Mouse (Mus musculus) hindbrain, embryonic 12.5 days (tissue): ENCODE results near the gene Tmem141. TPM values are rescaled to one million over a fixed set of nuclear protein-coding genes. Genes with fewer than 3 reads are reported as not detected.

Source experiments
- ATAC-seq: fragments of 200-750 bp; cut with Nextera tagmentation; 2 replicates; pipeline ENCODE4 v1.8.0; 2017; ENCODE audit warnings: moderate TSS enrichment; ENCODE audit not compliant: low FRiP score
- H3K27ac ChIP-seq: fragments of 300-500 bp; sonication (generic); 2 replicates; pipeline ENCODE4 v1.5.1; 2016; ENCODE audit warnings: mild to moderate bottlenecking
- H3K27me3 ChIP-seq: fragments of 300-500 bp; sonication (generic); 2 replicates; pipeline ENCODE4 v1.6.1; 2016; ENCODE audit warnings: mild to moderate bottlenecking
- H3K36me3 ChIP-seq: fragments of 300-500 bp; sonication (generic); 2 replicates; pipeline ENCODE4 v1.6.1; 2016; ENCODE audit warnings: mild to moderate bottlenecking
- H3K4me1 ChIP-seq: fragments of 300-500 bp; sonication (generic); 2 replicates; pipeline ENCODE4 v1.6.1; 2016
- H3K4me2 ChIP-seq: fragments of 300-500 bp; sonication (generic); replicated peaks from 2 replicates; pipeline ENCODE4 v1.6.1; 2016; ENCODE audit warnings: mild to moderate bottlenecking
- H3K4me3 ChIP-seq: fragments of 300-500 bp; sonication (generic); 2 replicates; pipeline ENCODE4 v1.5.1; 2016; ENCODE audit warnings: mild to moderate bottlenecking
- H3K9ac ChIP-seq: fragments of 300-500 bp; sonication (generic); 2 replicates; pipeline ENCODE4 v1.6.1; 2016; ENCODE audit warnings: mild to moderate bottlenecking, moderate library complexity
- H3K9me3 ChIP-seq: fragments of 300-500 bp; sonication (generic); replicated peaks from 2 replicates; pipeline ENCODE4 v1.6.1; 2016; ENCODE audit warnings: mild to moderate bottlenecking
- WGBS: fragments of 180-500 bp; shearing (Covaris S2); methylation state at CpG from one replicate; pipeline ENCODE4 v1.1.7; 2016; 5-methylcytosine and 5-hydroxymethylcytosine counted together
- polyA plus RNA-seq: library from polyadenylated mRNA; unstranded; fragments of >200 nt; fragmentation: Nextera tagmentation; extraction: Ambion mirVana; gene quantifications from 2 replicates; pipeline ENCODE4 v1.2.1, GENCODE M21; 2016

Tmem141 gene
- polyA plus RNA-seq, 1 experiment from 2014 or later = 21.7 TPM

DNA sequence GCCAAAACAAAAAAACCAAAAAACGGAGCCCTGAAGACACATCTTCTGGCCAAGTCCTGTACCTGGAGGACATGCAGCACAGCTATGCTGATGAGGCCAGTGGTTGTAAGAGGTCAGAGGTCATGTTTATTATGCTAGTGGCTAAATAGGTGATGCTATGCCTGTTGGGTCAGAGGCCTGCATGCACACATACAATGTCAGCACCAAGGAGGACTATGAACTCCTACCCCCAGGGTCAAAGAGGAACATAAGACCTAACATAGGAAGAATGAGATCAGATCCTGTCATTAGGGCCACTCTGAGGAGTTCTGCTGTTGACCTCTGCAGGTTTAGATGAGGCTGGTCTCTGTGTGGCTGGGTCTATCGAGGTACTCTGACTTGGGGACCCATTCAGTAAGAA is 21.8 kb downstream of the Tmem141 start:
- Histone ChIP-seq H3K9ac (no peak overlapping the region), H3K9me3 (no peaks in the 10 kb centered on the region), H3K4me2 (no peak overlapping the region), H3K4me1 (no peaks in the 10 kb centered on the region), H3K36me3 (peaks cover 82% of the 10 kb centered on the region), H3K4me3 (no peak overlapping the region), H3K27me3 (no peaks in the 10 kb centered on the region), H3K27ac (no peak overlapping the region)
- 96% methylated on average over 2 of the region's 2 CpGs for WGBS
- ATAC-seq = no peak

DNA sequence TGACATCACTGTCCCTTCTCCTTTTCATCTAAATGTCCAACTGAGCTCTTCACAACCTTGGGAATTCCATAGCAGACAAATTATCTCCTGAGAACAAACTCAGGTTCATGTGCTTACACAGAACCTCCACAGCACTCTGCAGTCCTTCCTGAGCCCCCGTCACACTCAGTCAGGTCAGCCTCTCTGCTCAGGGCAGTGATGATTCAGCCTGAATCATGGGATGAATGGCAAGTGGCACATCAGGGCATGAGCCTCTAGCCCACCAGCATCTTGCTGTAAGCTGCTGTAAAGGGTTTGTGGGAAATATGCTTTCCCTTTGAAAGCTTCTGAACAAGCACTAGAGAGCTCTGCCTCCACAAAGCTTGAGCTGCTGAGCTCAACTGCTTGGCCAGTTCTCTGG is 23.1 kb downstream of the Tmem141 start:
- no peaks in the 10 kb centered on the region for H3K9me3 ChIP-seq
- no peaks in the 10 kb centered on the region for H3K27me3 ChIP-seq
- no peak overlapping the region for H3K27ac ChIP-seq
- 91% methylated on average over 1 of the region's 1 CpGs for WGBS
- peaks cover 90% of the 10 kb centered on the region for H3K36me3 ChIP-seq
- ATAC-seq = no peak
- no peak overlapping the region for H3K4me2 ChIP-seq
- no peak overlapping the region for H3K4me3 ChIP-seq
- H3K9ac ChIP-seq = no peak overlapping the region
- H3K4me1 ChIP-seq = no peaks in the 10 kb centered on the region

DNA sequence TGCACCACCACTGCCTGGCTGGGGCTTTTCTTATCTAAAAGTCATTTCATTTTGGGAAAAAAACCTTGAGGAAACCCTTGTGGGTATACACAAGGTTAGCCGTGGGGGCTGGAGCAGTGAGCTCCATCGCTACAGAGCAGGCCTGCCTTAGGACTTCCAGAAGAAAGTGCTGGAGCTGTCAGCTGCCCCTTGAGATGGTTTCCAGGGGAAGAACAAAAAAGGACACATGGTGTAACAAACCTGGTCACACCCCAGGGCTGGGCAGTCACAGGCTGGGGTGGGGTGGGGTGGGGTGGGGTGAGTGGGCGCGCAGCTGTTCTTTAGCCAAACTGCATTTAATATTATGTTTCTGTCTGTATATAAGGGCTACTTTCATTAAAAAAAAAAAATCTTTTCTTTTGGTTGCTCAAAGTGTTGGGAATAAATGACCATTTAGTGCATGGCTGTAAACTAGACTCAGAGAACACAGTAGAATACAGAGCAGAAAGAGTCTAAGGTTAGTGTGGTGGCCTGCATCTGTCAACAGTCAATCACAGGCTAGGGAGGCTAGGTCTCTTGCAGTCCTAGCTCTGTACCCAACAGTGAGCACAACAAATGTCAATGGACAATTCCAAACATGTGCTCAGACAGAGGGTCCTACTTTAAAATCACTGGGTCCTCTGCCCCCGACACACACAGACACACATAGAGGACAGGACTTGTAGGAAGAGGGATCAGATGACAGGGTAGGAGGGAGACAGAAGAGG is 24.9 kb downstream of the Tmem141 start:
- H3K36me3 ChIP-seq = peaks cover 93% of the 10 kb centered on the region
- ATAC-seq = no peak
- H3K27ac ChIP-seq = no peak overlapping the region
- H3K4me3 ChIP-seq = no peak overlapping the region
- H3K27me3 ChIP-seq = no peaks in the 10 kb centered on the region
- H3K9me3 ChIP-seq = no peaks in the 10 kb centered on the region
- H3K4me1 ChIP-seq = no peaks in the 10 kb centered on the region
- H3K4me2 ChIP-seq = no peak overlapping the region
- WGBS = 97% methylated on average over 5 of the region's 5 CpGs
- H3K9ac ChIP-seq = no peak overlapping the region

- no peaks in the 10 kb centered on the region for H3K9me3 ChIP-seq
- no peaks in the 10 kb centered on the region for H3K4me1 ChIP-seq
- no peak overlapping the region for H3K9ac ChIP-seq
- H3K4me2 ChIP-seq = no peak overlapping the region
- H3K27me3 ChIP-seq = no peaks in the 10 kb centered on the region
- no peak overlapping the region for H3K27ac ChIP-seq
- no peak overlapping the region for H3K4me3 ChIP-seq
- no peak for ATAC-seq
- H3K36me3 ChIP-seq = peaks cover 93% of the 10 kb centered on the region
- WGBS = 72% methylated on average over 2 of the region's 2 CpGs
These were observed 29.9 kb downstream of the Tmem141 start for GRCm38 (mm10) chr2:25591863-25592262.

DNA sequence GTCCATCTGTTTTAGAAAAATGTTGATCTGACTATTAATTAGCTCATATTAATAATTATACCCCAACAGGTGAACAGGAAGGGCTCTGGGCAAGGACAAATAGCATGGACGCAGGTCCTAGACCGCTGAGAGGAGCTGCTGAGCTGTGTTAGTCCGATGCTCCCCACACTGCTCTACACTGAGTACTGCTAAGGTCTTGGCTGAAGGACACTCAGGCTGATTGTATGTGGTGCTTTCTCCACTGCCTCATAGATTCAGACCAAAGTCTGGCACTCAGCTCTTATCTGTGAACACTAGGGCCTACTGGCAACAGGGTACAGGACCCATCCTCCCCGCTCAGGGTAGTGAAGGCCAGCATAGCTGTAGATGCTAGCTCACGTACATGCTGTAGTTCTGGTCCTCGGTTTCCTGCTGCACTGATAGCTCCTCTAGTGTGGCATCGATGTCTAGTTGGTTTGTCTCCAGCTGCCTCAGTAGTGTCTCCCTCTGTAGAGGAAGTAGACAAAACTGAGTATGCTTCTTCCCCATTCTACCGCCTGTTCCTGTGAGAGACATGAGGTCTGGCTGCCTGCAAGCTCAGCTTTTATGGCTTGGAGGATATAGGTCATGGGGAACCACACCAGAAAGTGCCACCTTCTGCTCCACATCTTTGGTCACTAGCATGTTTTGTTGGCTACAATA is 33.4 kb downstream of the Tmem141 start:
- no peak overlapping the region for H3K4me3 ChIP-seq
- H3K27me3 ChIP-seq = no peaks in the 10 kb centered on the region
- H3K27ac ChIP-seq = no peak overlapping the region
- H3K9ac ChIP-seq = no peak overlapping the region
- peaks cover 96% of the 10 kb centered on the region for H3K36me3 ChIP-seq
- no peaks in the 10 kb centered on the region for H3K4me1 ChIP-seq
- ATAC-seq = no peak
- no peak overlapping the region for H3K4me2 ChIP-seq
- 97% methylated on average over 8 of the region's 8 CpGs for WGBS
- H3K9me3 ChIP-seq = no peaks in the 10 kb centered on the region

DNA sequence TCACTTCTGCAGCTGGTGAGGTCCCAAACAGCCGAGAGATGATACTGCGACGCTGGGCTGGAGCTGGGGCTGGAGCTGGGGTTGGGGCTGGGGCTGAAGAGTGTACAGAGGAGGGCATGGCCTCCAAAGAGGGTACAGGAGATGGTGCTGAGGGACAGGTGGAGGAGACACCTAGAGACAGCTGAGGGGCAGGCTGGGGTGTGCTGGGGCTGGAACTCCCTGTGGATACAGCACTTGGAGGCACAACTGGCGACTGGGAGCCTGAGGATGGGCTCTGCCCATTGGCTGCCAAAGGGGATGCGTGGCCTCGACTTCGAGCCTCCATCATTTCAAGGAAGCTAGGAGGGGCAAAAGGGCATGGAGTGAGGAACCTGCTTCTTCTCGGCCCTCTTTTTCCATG is 34.5 kb downstream of the Tmem141 start:
- no peak overlapping the region for H3K27ac ChIP-seq
- no peak overlapping the region for H3K9ac ChIP-seq
- H3K9me3 ChIP-seq = no peaks in the 10 kb centered on the region
- H3K4me1 ChIP-seq = peaks cover 10% of the 10 kb centered on the region
- H3K4me2 ChIP-seq = no peak overlapping the region
- 94% methylated on average over 8 of the region's 8 CpGs for WGBS
- ATAC-seq = no peak
- H3K36me3 ChIP-seq = peaks cover 91% of the 10 kb centered on the region
- no peaks in the 10 kb centered on the region for H3K27me3 ChIP-seq
- H3K4me3 ChIP-seq = no peak overlapping the region

GRCm38 (mm10) chr2:25585601-25586000 is 36.2 kb downstream of the Tmem141 start:
- no peaks in the 10 kb centered on the region for H3K9me3 ChIP-seq
- no peak for ATAC-seq
- no peak overlapping the region for H3K4me3 ChIP-seq
- H3K4me1 ChIP-seq = peaks cover 26% of the 10 kb centered on the region
- 88% methylated on average over 3 of the region's 3 CpGs for WGBS
- peaks cover 74% of the 10 kb centered on the region for H3K36me3 ChIP-seq
- H3K27me3 ChIP-seq = peaks cover 8% of the 10 kb centered on the region
- no peak overlapping the region for H3K9ac ChIP-seq
- no peak overlapping the region for H3K27ac ChIP-seq
- H3K4me2 ChIP-seq = no peak overlapping the region

GRCm38 (mm10) chr2:25584856-25585255 is 36.9 kb downstream of the Tmem141 start:
- Histone ChIP-seq H3K4me3 (no peak overlapping the region), H3K4me2 (no peak overlapping the region), H3K36me3 (peaks cover 66% of the 10 kb centered on the region), H3K27me3 (peaks cover 15% of the 10 kb centered on the region), H3K9me3 (no peaks in the 10 kb centered on the region), H3K9ac (no peak overlapping the region), H3K27ac (no peak overlapping the region), H3K4me1 (peaks cover 31% of the 10 kb centered on the region)
- no peak for ATAC-seq
- 84% methylated on average over 4 of the region's 4 CpGs for WGBS

- Histone ChIP-seq H3K4me2 (no peak overlapping the region), H3K9ac (no peak overlapping the region), H3K36me3 (peaks cover 59% of the 10 kb centered on the region), H3K4me3 (no peak overlapping the region), H3K4me1 (peaks cover 38% of the 10 kb centered on the region), H3K27ac (no peak overlapping the region), H3K9me3 (no peaks in the 10 kb centered on the region), H3K27me3 (peaks cover 22% of the 10 kb centered on the region)
- 96% methylated on average over 3 of the region's 3 CpGs for WGBS
- ATAC-seq = no peak
These were observed 37.7 kb downstream of the Tmem141 start for GRCm38 (mm10) chr2:25584152-25584551.

DNA sequence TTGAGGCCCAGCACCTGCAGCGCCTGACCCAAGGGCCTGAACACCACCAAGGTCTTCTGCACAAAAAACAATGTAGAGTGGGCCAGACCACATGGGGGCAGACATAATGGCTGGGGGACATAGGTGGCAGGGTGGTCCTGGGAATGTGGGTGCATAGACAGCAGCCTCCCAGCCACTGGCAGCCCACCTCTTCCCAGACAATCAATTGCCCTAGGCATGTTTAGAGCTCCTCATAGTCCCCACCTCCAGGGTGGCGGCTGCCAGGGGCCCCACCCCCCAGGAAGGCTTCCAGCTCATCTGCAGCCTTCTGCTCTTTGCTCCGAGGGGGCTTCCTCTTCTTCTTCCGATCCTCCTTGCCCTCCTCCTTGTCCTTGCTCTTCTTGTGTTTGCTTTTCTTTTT is 38.2 kb downstream of the Tmem141 start:
- Histone ChIP-seq H3K36me3 (peaks cover 55% of the 10 kb centered on the region), H3K9ac (no peak overlapping the region), H3K4me3 (no peak overlapping the region), H3K4me2 (no peak overlapping the region), H3K27me3 (peaks cover 28% of the 10 kb centered on the region), H3K27ac (0 out of 2 replicates have a peak overlapping the region, but pooled peaks have one; percentile 7), H3K4me1 (peaks cover 44% of the 10 kb centered on the region), H3K9me3 (no peaks in the 10 kb centered on the region)
- no peak for ATAC-seq
- 78% methylated on average over 4 of the region's 4 CpGs for WGBS

- H3K4me1 ChIP-seq = peaks cover 49% of the 10 kb centered on the region
- 81% methylated on average over 6 of the region's 6 CpGs for WGBS
These were observed 38.7 kb downstream of the Tmem141 start for GRCm38 (mm10) chr2:25583120-25583481.

GRCm38 (mm10) chr2:25582466-25583119 is 39.2 kb downstream of the Tmem141 start:
- no peak overlapping the region for H3K4me3 ChIP-seq
- peaks cover 54% of the 10 kb centered on the region for H3K4me1 ChIP-seq
- no peak overlapping the region for H3K9ac ChIP-seq
- H3K27ac ChIP-seq = peak overlapping the region; percentile 35; the same call in 1 of the 2 replicates
- H3K27me3 ChIP-seq = peaks cover 38% of the 10 kb centered on the region
- H3K36me3 ChIP-seq = peaks cover 46% of the 10 kb centered on the region
- no peak overlapping the region for H3K4me2 ChIP-seq
- peak; percentile 29; the same call in 1 of the 2 replicates for ATAC-seq
- 52% methylated on average over 12 of the region's 12 CpGs for WGBS
- no peaks in the 10 kb centered on the region for H3K9me3 ChIP-seq

More at GRCm38 (mm10) chr2:25583120-25583481, 38.7 kb downstream of the Tmem141 start:
- peak overlapping the region; percentile 35; the same call in 1 of the 2 replicates for H3K27ac ChIP-seq
- no peaks in the 10 kb centered on the region for H3K9me3 ChIP-seq
- peaks cover 33% of the 10 kb centered on the region for H3K27me3 ChIP-seq
- no peak overlapping the region for H3K4me2 ChIP-seq
- ATAC-seq = 0 out of 2 replicates have a peak, but pooled peaks have one; percentile 15
- H3K36me3 ChIP-seq = peaks cover 51% of the 10 kb centered on the region
- H3K4me3 ChIP-seq = no peak overlapping the region
- no peak overlapping the region for H3K9ac ChIP-seq
